Mouse (Mus musculus): ENCODE results near the gene Pdcd1lg2. TPM values are rescaled to one million over a fixed set of nuclear protein-coding genes. Genes with fewer than 3 reads are reported as not detected.
"Not testable (repeated sequence)": the region's sequence is repeated elsewhere in the genome, so short reads cannot be mapped to it uniquely, and the experiment has no call there.

The Pdcd1lg2 gene
- polyA plus RNA-seq, 1 experiment, result not detected

- H3K36me3 ChIP-seq (replicated peaks; ENCODE audit: low read length), result no peaks in the 10 kb centered on the region
- peaks cover 5% of the 10 kb centered on the region; the same call in 1 of the 2 replicates for H3K9me3 ChIP-seq
- H3K27me3 ChIP-seq (replicated peaks), result no peaks in the 10 kb centered on the region
- no peak overlapping the region for H3K4me3 ChIP-seq (replicated peaks)
- TF ChIP-seq FLI1 (IDR thresholded peaks at IDR 0.05; ENCODE audit: low read length) (no peak), GATA1 (IDR thresholded peaks at IDR 0.05; ENCODE audit: borderline replicate concordance, low read length) (no peak)
- peaks cover 34% of the 10 kb centered on the region for H3K4me1 ChIP-seq
Observed at GRCm38 (mm10) chr19:29396353-29396752, 14.4 kb upstream of the Pdcd1lg2 start.

DNA sequence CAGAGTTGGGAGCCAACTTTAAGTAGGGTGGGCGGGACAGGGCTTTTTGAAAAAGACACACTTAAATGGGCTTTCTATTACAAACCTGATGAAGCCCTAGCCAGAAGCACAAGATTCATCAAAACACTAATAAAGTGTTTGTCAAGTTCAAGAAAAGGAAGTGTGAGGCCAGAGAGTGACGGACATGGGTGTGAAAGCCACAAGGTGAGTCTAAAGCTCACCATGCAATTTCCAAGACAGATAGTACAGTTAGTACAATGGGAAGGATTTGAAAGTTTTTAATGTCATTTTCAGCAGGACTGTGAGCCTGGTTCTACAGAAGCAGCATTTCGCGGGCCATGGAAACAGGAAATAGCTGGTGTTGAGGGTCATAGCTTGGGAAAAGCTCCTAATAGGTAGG lies 10.9 kb upstream of the Pdcd1lg2 start:
- Histone ChIP-seq H3K4me1 (peaks cover 55% of the 10 kb centered on the region), H3K4me3 (replicated peaks) (no peak overlapping the region)
- no peak for TF ChIP-seq FLI1 (IDR thresholded peaks at IDR 0.05; ENCODE audit: low read length)
- no peak for TF ChIP-seq GATA1 (IDR thresholded peaks at IDR 0.05; ENCODE audit: borderline replicate concordance, low read length)

GRCm38 (mm10) chr19:29400466-29400865 lies 10.3 kb upstream of the Pdcd1lg2 start:
- Histone ChIP-seq H3K4me3 (replicated peaks) (no peak overlapping the region), H3K36me3 (replicated peaks; ENCODE audit: low read length) (no peaks in the 10 kb centered on the region), H3K4me1 (peaks cover 56% of the 10 kb centered on the region)

More for the DNA sequence above, 10.9 kb upstream of the Pdcd1lg2 start:
- Histone ChIP-seq H3K27me3 (replicated peaks) (no peaks in the 10 kb centered on the region), H3K9me3 (peaks cover 5% of the 10 kb centered on the region; the same call in 1 of the 2 replicates), H3K36me3 (replicated peaks; ENCODE audit: low read length) (no peaks in the 10 kb centered on the region)

DNA sequence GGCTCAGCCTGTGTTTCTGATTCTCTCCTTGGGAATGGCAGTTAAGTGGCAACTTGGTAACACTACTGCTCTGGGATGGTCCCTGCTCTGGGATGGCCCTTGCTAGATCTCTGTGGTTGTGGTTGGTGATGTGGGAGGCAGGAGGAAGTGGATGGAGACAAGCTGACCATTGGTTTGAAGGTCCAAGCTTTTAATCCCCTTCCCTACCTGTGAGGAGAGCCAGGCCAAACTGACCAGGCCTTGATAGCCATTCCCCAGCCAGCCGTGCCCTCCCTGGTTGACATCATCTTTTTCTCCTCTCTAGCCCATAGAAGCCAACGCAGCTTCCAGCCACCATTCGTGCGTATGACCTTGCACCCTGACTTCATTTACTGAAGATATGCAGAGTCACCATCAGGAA lies 8.1 kb upstream of the Pdcd1lg2 start:
- Histone ChIP-seq H3K4me3 (replicated peaks) (peak overlapping the region; percentile 0), H3K27me3 (replicated peaks) (no peaks in the 10 kb centered on the region), H3K36me3 (replicated peaks; ENCODE audit: low read length) (no peaks in the 10 kb centered on the region), H3K9me3 (peaks cover 5% of the 10 kb centered on the region; the same call in 1 of the 2 replicates), H3K4me1 (peaks cover 56% of the 10 kb centered on the region)
- no peak for TF ChIP-seq FLI1 (IDR thresholded peaks at IDR 0.05; ENCODE audit: low read length)
- no peak for TF ChIP-seq GATA1 (IDR thresholded peaks at IDR 0.05; ENCODE audit: borderline replicate concordance, low read length)

More at GRCm38 (mm10) chr19:29400466-29400865, 10.3 kb upstream of the Pdcd1lg2 start:
- Histone ChIP-seq H3K9me3 (peaks cover 5% of the 10 kb centered on the region; the same call in 1 of the 2 replicates), H3K27me3 (replicated peaks) (no peaks in the 10 kb centered on the region)
- no peak for TF ChIP-seq GATA1 (IDR thresholded peaks at IDR 0.05; ENCODE audit: borderline replicate concordance, low read length)

- Histone ChIP-seq H3K27me3 (replicated peaks) (no peaks in the 10 kb centered on the region), H3K9me3 (peaks cover under 1% of the 10 kb centered on the region; the same call in 1 of the 2 replicates), H3K4me1 (peaks cover 61% of the 10 kb centered on the region), H3K36me3 (replicated peaks; ENCODE audit: low read length) (no peaks in the 10 kb centered on the region), H3K4me3 (replicated peaks) (peak overlapping the region; percentile 76)
- TF ChIP-seq GATA1 (IDR thresholded peaks at IDR 0.05; ENCODE audit: borderline replicate concordance, low read length) (no peak), FLI1 (IDR thresholded peaks at IDR 0.05; ENCODE audit: low read length) (no peak)
Observed at GRCm38 (mm10) chr19:29403251-29403650, 7.5 kb upstream of the Pdcd1lg2 start.

DNA sequence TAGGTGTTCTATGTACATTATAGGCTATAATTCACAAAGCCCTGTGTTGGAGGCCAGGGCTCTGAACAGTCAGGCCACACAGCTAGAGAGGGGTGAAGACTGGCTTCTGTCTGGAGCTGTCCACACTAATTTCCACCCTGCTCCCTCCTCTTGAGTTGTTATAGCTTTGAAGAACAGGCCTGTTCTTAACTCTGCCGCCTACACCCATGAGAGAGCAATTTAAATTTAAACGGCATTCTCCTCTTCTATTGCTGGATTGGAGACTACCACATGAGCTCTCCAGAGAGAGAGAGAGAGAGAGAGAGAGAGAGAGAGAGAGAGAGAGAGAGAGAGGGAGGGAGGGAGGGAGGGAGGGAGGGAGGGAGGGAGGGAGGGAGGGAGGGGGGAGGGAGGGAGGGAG lies 5.3 kb upstream of the Pdcd1lg2 start:
- Histone ChIP-seq H3K4me3 (replicated peaks) (no peak overlapping the region), H3K27me3 (replicated peaks) (no peaks in the 10 kb centered on the region), H3K36me3 (replicated peaks; ENCODE audit: low read length) (no peaks in the 10 kb centered on the region), H3K9me3 (no peaks in the 10 kb centered on the region), H3K4me1 (peaks cover 62% of the 10 kb centered on the region)
- no peak for TF ChIP-seq GATA1 (IDR thresholded peaks at IDR 0.05; ENCODE audit: borderline replicate concordance, low read length)
- TF ChIP-seq FLI1 (IDR thresholded peaks at IDR 0.05; ENCODE audit: low read length), result no peak

GRCm38 (mm10) chr19:29406042-29407017 lies 4.4 kb upstream of the Pdcd1lg2 start:
- Histone ChIP-seq H3K27me3 (replicated peaks) (no peaks in the 10 kb centered on the region), H3K9me3 (no peaks in the 10 kb centered on the region), H3K4me1 (peaks cover 60% of the 10 kb centered on the region), H3K36me3 (replicated peaks; ENCODE audit: low read length) (no peaks in the 10 kb centered on the region), H3K4me3 (replicated peaks) (no peak overlapping the region)
- no peak for TF ChIP-seq GATA1 (IDR thresholded peaks at IDR 0.05; ENCODE audit: borderline replicate concordance, low read length)

DNA sequence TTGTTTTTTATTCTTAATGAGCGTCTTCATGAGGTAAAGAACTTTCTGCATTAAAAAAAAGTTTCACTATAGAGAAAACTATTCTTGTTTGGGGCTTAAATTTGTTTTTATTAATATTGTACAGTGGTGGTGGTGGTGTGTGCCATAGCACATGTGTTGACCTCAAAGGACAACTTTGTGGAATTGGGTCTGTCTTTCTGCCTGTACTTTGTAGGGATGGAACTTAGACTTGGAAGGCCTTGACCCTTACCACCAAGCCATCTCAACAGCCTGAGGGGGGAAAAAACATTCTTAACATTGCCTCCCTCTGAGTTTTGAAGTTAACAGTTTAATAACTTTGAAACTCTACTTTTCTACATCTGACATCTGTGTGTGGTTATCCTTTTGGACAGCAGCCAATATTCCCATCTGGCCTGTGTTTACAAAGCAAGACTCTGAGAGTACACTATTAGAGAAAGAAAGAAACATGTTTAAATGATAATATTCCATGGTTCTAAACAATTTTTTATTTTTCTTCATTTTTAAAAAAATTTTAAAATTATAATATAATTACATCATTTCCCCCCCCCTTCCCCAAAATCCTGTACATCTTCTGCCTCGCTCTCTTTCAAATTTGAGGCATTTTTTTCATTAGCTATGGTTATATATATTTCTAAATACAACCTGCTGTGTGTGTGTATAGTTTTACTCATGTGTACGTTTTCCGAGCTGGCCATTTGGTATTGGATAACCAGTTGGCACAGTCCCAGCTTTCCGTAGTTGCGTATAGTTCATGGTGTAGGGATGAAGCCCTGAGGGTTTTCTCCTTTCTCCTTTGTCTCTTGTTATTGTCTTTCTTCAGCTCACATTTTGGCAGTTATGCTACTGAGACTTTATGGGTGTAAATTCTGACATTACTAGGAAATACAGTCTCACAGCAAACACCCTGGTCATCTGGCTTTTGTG lies 2.0 kb downstream of the Pdcd1lg2 start:
- TF ChIP-seq GATA1 (IDR thresholded peaks at IDR 0.05; ENCODE audit: borderline replicate concordance, low read length) (no peak), FLI1 (IDR thresholded peaks at IDR 0.05; ENCODE audit: low read length) (no peak)
- Histone ChIP-seq H3K9me3 (no peaks in the 10 kb centered on the region), H3K27me3 (replicated peaks) (no peaks in the 10 kb centered on the region), H3K4me1 (peaks cover 56% of the 10 kb centered on the region), H3K36me3 (replicated peaks; ENCODE audit: low read length) (no peaks in the 10 kb centered on the region), H3K4me3 (replicated peaks) (no peak overlapping the region)

GRCm38 (mm10) chr19:29414513-29414912 lies 3.8 kb downstream of the Pdcd1lg2 start:
- peaks cover 66% of the 10 kb centered on the region for H3K4me1 ChIP-seq
- H3K9me3 ChIP-seq, result no peaks in the 10 kb centered on the region
- H3K27me3 ChIP-seq (replicated peaks), result no peaks in the 10 kb centered on the region
- no peaks in the 10 kb centered on the region for H3K36me3 ChIP-seq (replicated peaks; ENCODE audit: low read length)
- no peak overlapping the region for H3K4me3 ChIP-seq (replicated peaks)
- TF ChIP-seq GATA1 (IDR thresholded peaks at IDR 0.05; ENCODE audit: borderline replicate concordance, low read length) (no peak), FLI1 (IDR thresholded peaks at IDR 0.05; ENCODE audit: low read length) (no peak)

GRCm38 (mm10) chr19:29414917-29415316 lies 4.2 kb downstream of the Pdcd1lg2 start:
- not testable (repeated sequence) for H3K27me3 ChIP-seq (replicated peaks); H3K4me3 ChIP-seq (replicated peaks); H3K36me3 ChIP-seq (replicated peaks; ENCODE audit: low read length); H3K9me3 ChIP-seq
- peaks cover 67% of the 10 kb centered on the region for H3K4me1 ChIP-seq

All from megakaryocyte, embryonic 14.5 days (primary cell).